Mouse (Mus musculus): ENCODE results near the gene Gabarapl2. TPM values are rescaled to one million over a fixed set of nuclear protein-coding genes. Genes with fewer than 3 reads are reported as not detected.

Gabarapl2 gene
- polyA plus RNA-seq (2014; fragmentation: Nextera tagmentation; extraction: Ambion mirVana): 314 and 318 TPM in 2 replicates

GRCm38 (mm10) chr8:111940171-111941100, at the start of gene Gabarapl2:
Gabarapl2 (plus strand) TSS chr8:111940703.
- WGBS: under 1% methylated on average over 62 of the region's 65 CpGs
- peak; percentile 97 for DNase-seq (ENCODE audit: low spot score)
- peak; percentile 98 for ATAC-seq (ENCODE audit: insufficient read depth, low FRiP score, low TSS enrichment)
- 0 out of 2 replicates have a peak within 1 kb of the TSS, but pooled peaks have one; percentile 35 for H3K27ac ChIP-seq (ENCODE audit: low read depth, low read length)
- peaks cover 2% of the 10 kb centered on the region for H3K36me3 ChIP-seq (ENCODE audit: control insufficient read depth, insufficient read depth, low read length)
- no peaks in the 10 kb centered on the region for H3K9me3 ChIP-seq (ENCODE audit: control insufficient read depth, low read length)
- H3K27me3 ChIP-seq (ENCODE audit: control insufficient read depth, insufficient read depth, low read length): no peaks in the 10 kb centered on the region
- peak within 1 kb of the TSS; percentile 87 for H3K9ac ChIP-seq (ENCODE audit: low read length)
- peaks cover 9% of the 10 kb centered on the region for H3K4me1 ChIP-seq (ENCODE audit: control insufficient read depth, insufficient read depth, low read length)
- H3K4me2 ChIP-seq (ENCODE audit: low read depth): peak within 1 kb of the TSS; percentile 77
- H3K4me3 ChIP-seq (ENCODE audit: low read depth, low read length): peak within 1 kb of the TSS; percentile 96

GRCm38 (mm10) chr8:111890911-111891303, 49.6 kb upstream of the Gabarapl2 start:
- no peaks in the 10 kb centered on the region for H3K9me3 ChIP-seq (ENCODE audit: control insufficient read depth, low read length)

GRCm38 (mm10) chr8:111891983-111892382, 48.5 kb upstream of the Gabarapl2 start:
- Histone ChIP-seq H3K4me3 (ENCODE audit: low read depth, low read length) (no peak overlapping the region), H3K27ac (ENCODE audit: low read depth, low read length) (no peak overlapping the region), H3K36me3 (ENCODE audit: control insufficient read depth, insufficient read depth, low read length) (no peaks in the 10 kb centered on the region), H3K9me3 (ENCODE audit: control insufficient read depth, low read length) (no peaks in the 10 kb centered on the region), H3K4me2 (ENCODE audit: low read depth) (no peak overlapping the region), H3K27me3 (ENCODE audit: control insufficient read depth, insufficient read depth, low read length) (peaks cover 35% of the 10 kb centered on the region), H3K9ac (ENCODE audit: low read length) (no peak overlapping the region), H3K4me1 (ENCODE audit: control insufficient read depth, insufficient read depth, low read length) (no peaks in the 10 kb centered on the region)
- ATAC-seq (ENCODE audit: insufficient read depth, low FRiP score, low TSS enrichment) (no peak), DNase-seq (ENCODE audit: low spot score) (no peak)
- WGBS: 33% methylated on average over 8 of the region's 8 CpGs

More at GRCm38 (mm10) chr8:111890911-111891303, 49.6 kb upstream of the Gabarapl2 start:
- DNase-seq (ENCODE audit: low spot score) (no peak), ATAC-seq (ENCODE audit: insufficient read depth, low FRiP score, low TSS enrichment) (no peak)
- no peak overlapping the region for H3K27ac ChIP-seq (ENCODE audit: low read depth, low read length)
- no peak overlapping the region for H3K4me3 ChIP-seq (ENCODE audit: low read depth, low read length)
- WGBS: 57% methylated on average over 6 of the region's 6 CpGs
- no peak overlapping the region for H3K9ac ChIP-seq (ENCODE audit: low read length)
- no peak overlapping the region for H3K4me2 ChIP-seq (ENCODE audit: low read depth)
- H3K4me1 ChIP-seq (ENCODE audit: control insufficient read depth, insufficient read depth, low read length): no peaks in the 10 kb centered on the region
- H3K27me3 ChIP-seq (ENCODE audit: control insufficient read depth, insufficient read depth, low read length): peaks cover 35% of the 10 kb centered on the region
- no peaks in the 10 kb centered on the region for H3K36me3 ChIP-seq (ENCODE audit: control insufficient read depth, insufficient read depth, low read length)

GRCm38 (mm10) chr8:111892615-111893014, 47.9 kb upstream of the Gabarapl2 start:
- no peak overlapping the region for H3K9ac ChIP-seq (ENCODE audit: low read length)
- DNase-seq (ENCODE audit: low spot score): no peak
- no peaks in the 10 kb centered on the region for H3K9me3 ChIP-seq (ENCODE audit: control insufficient read depth, low read length)
- no peak overlapping the region for H3K27ac ChIP-seq (ENCODE audit: low read depth, low read length)
- H3K36me3 ChIP-seq (ENCODE audit: control insufficient read depth, insufficient read depth, low read length): no peaks in the 10 kb centered on the region
- peaks cover 35% of the 10 kb centered on the region for H3K27me3 ChIP-seq (ENCODE audit: control insufficient read depth, insufficient read depth, low read length)
- 70% methylated on average over 5 of the region's 5 CpGs for WGBS
- no peak overlapping the region for H3K4me3 ChIP-seq (ENCODE audit: low read depth, low read length)
- H3K4me1 ChIP-seq (ENCODE audit: control insufficient read depth, insufficient read depth, low read length): no peaks in the 10 kb centered on the region
- ATAC-seq (ENCODE audit: insufficient read depth, low FRiP score, low TSS enrichment): no peak
- H3K4me2 ChIP-seq (ENCODE audit: low read depth): no peak overlapping the region

- Histone ChIP-seq H3K4me3 (ENCODE audit: low read depth, low read length) (no peak overlapping the region), H3K27ac (ENCODE audit: low read depth, low read length) (no peak overlapping the region), H3K27me3 (ENCODE audit: control insufficient read depth, insufficient read depth, low read length) (peaks cover 19% of the 10 kb centered on the region), H3K4me1 (ENCODE audit: control insufficient read depth, insufficient read depth, low read length) (no peaks in the 10 kb centered on the region), H3K4me2 (ENCODE audit: low read depth) (no peak overlapping the region), H3K36me3 (ENCODE audit: control insufficient read depth, insufficient read depth, low read length) (no peaks in the 10 kb centered on the region), H3K9ac (ENCODE audit: low read length) (no peak overlapping the region), H3K9me3 (ENCODE audit: control insufficient read depth, low read length) (no peaks in the 10 kb centered on the region)
- whole genome bisulfite sequencing: 88% methylated on average over 7 of the region's 7 CpGs
- no peak for DNase-seq (ENCODE audit: low spot score)
- no peak for ATAC-seq (ENCODE audit: insufficient read depth, low FRiP score, low TSS enrichment)
Measured at GRCm38 (mm10) chr8:111894955-111895354, 45.5 kb upstream of the Gabarapl2 start.

- Histone ChIP-seq H3K4me3 (ENCODE audit: low read depth, low read length) (no peak overlapping the region), H3K9ac (ENCODE audit: low read length) (no peak overlapping the region), H3K27ac (ENCODE audit: low read depth, low read length) (no peak overlapping the region), H3K4me1 (ENCODE audit: control insufficient read depth, insufficient read depth, low read length) (no peaks in the 10 kb centered on the region), H3K9me3 (ENCODE audit: control insufficient read depth, low read length) (no peaks in the 10 kb centered on the region), H3K4me2 (ENCODE audit: low read depth) (no peak overlapping the region), H3K27me3 (ENCODE audit: control insufficient read depth, insufficient read depth, low read length) (no peaks in the 10 kb centered on the region), H3K36me3 (ENCODE audit: control insufficient read depth, insufficient read depth, low read length) (no peaks in the 10 kb centered on the region)
- WGBS: 39% methylated on average over 10 of the region's 10 CpGs
- no peak for ATAC-seq (ENCODE audit: insufficient read depth, low FRiP score, low TSS enrichment)
- DNase-seq (ENCODE audit: low spot score): no peak
Measured at GRCm38 (mm10) chr8:111898586-111898985, 41.9 kb upstream of the Gabarapl2 start.

GRCm38 (mm10) chr8:111902080-111902479, 38.4 kb upstream of the Gabarapl2 start:
- Histone ChIP-seq H3K27ac (ENCODE audit: low read depth, low read length) (no peak overlapping the region), H3K9me3 (ENCODE audit: control insufficient read depth, low read length) (no peaks in the 10 kb centered on the region), H3K4me2 (ENCODE audit: low read depth) (no peak overlapping the region), H3K4me3 (ENCODE audit: low read depth, low read length) (no peak overlapping the region), H3K27me3 (ENCODE audit: control insufficient read depth, insufficient read depth, low read length) (no peaks in the 10 kb centered on the region), H3K9ac (ENCODE audit: low read length) (no peak overlapping the region), H3K4me1 (ENCODE audit: control insufficient read depth, insufficient read depth, low read length) (no peaks in the 10 kb centered on the region), H3K36me3 (ENCODE audit: control insufficient read depth, insufficient read depth, low read length) (no peaks in the 10 kb centered on the region)
- DNase-seq (ENCODE audit: low spot score) (no peak), ATAC-seq (ENCODE audit: insufficient read depth, low FRiP score, low TSS enrichment) (no peak)
- 40% methylated on average over 5 of the region's 5 CpGs for WGBS

GRCm38 (mm10) chr8:111905500-111906121, 34.9 kb upstream of the Gabarapl2 start:
- Histone ChIP-seq H3K4me1 (ENCODE audit: control insufficient read depth, insufficient read depth, low read length) (0 out of 2 replicates have a peak, but pooled peaks cover 3% of the 10 kb centered on the region), H3K36me3 (ENCODE audit: control insufficient read depth, insufficient read depth, low read length) (no peaks in the 10 kb centered on the region), H3K27me3 (ENCODE audit: control insufficient read depth, insufficient read depth, low read length) (peaks cover 12% of the 10 kb centered on the region; the same call in 1 of the 2 replicates), H3K4me3 (ENCODE audit: low read depth, low read length) (no peak overlapping the region), H3K9ac (ENCODE audit: low read length) (no peak overlapping the region), H3K27ac (ENCODE audit: low read depth, low read length) (no peak overlapping the region), H3K9me3 (ENCODE audit: control insufficient read depth, low read length) (no peaks in the 10 kb centered on the region), H3K4me2 (ENCODE audit: low read depth) (no peak overlapping the region)
- WGBS: 81% methylated on average over 8 of the region's 8 CpGs
- no peak for DNase-seq (ENCODE audit: low spot score)
- no peak for ATAC-seq (ENCODE audit: insufficient read depth, low FRiP score, low TSS enrichment)
